ENCODE assay signal across 11 mouse cellular contexts in the genomic region with DNA sequence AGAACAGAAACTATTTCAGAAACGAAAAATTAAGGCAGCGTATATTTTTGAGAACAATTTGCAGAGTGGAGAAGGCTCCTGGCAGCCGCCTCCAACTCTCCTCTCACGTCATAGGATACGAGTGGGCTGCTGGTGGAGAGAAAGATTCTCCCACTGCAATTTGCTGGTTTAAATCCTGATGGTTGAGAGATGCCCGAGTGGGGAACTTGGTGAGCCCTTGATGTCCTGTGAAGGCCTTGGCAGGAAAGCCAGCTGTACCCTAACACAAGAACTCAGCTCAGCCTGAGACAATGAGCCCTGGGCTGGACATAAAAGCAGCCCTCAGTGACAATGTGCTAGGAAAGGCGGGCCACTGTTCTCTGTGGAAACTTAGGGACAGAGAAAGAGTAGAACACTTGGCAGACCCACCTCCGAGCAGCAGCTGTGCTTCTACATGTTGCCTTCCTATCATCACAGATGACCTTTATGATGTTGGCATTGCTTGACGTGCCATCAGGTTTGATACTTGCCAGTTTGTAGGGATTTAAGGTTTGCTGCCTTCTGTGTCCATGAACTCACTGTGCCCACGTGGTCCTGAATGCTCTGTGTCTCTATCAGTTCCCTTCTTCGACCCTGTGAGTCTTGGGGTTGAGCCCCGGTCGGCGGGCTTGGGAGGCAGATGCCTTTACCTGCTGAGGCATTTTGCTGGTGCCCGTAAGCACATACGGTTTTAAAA.
DNase-seq lines count a peak whose midpoint lies in the region; ATAC-seq and TF ChIP-seq lines count a peak whose summit lies in the region.
"Had no signal": no experiment of that assay in that cellular context is flagged by ENCODE, and none has a peak within 500 bp of the region (broad histone marks: within the 10 kb centered on the region; RNA-seq: fewer than 3 reads in every experiment).

No protein-coding gene starts in this region.

- peak overlapping the region; percentile 97 for H3K27ac ChIP-seq in cerebellum, adult 2 months (ENCODE audit: insufficient read depth, low read length)
- H3K27ac ChIP-seq: embryonic facial prominence, embryonic 10.5 days; forebrain, embryonic 10.5 days; kidney, embryonic 15.5 days had no signal

- ATAC-seq in megakaryocyte, adult 5-6 weeks (ENCODE audit: poor library complexity, severe bottlenecking) = no peak

- peak; percentile 52 for DNase-seq in cerebellum, adult 11 months
- DNase-seq in cerebellum, adult 2 months = peak; percentile 76 to 85
- peak; percentile 22 to 24 for DNase-seq in frontal cortex, postnatal 25 days (ENCODE audit: low spot score in 2 of 2)
- DNase-seq in left cerebral cortex, postnatal 14 days (ENCODE audit: low spot score in 2 of 2) = peak; percentile 61 to 67
- no peak for DNase-seq in MN1 (ENCODE audit: low spot score)
- no peak for DNase-seq in kidney, postnatal 36 days
- DNase-seq: heart, adult 11 months had no signal

- H3K27me3 ChIP-seq in cerebellum, adult 2 months (ENCODE audit: control insufficient read depth, insufficient read depth, low read length) = no peaks in the 10 kb centered on the region
- H3K27me3 ChIP-seq: kidney, embryonic 15.5 days had no signal

- TF ChIP-seq POLR2A in cerebellum, adult 2 months (IDR thresholded peaks at IDR 0.05; ENCODE audit: borderline replicate concordance, insufficient read depth, low read length) = no peak

- TF ChIP-seq CTCF in cerebellum, adult 2 months (IDR thresholded peaks at IDR 0.05; ENCODE audit: borderline replicate concordance, insufficient read depth, low read depth, low read length) = no peak

- intact Hi-C loops in left cerebral cortex, postnatal 14 days (cut with DNase I) = loop anchor here (5.0 kb wide), 2 partner anchors 42 to 68 kb away; no protein-coding TSS in a partner anchor

- WGBS in cerebellum, adult 2 months = 16% methylated on average over 16 of the region's 16 CpGs

- no peak overlapping the region for H3K4me3 ChIP-seq in cerebellum, adult 2 months (replicated peaks; ENCODE audit: insufficient read depth, low read depth, low read length)
- H3K4me3 ChIP-seq: embryonic facial prominence, embryonic 10.5 days; forebrain, embryonic 10.5 days; kidney, embryonic 15.5 days had no signal

- H3K4me1 ChIP-seq in cerebellum, adult 2 months (ENCODE audit: control insufficient read depth, insufficient read depth, low read length) = peaks cover 31% of the 10 kb centered on the region

Comparison
In these comparisons a context has a peak if more than half of its experiments do, and no peak if none do; other contexts are left out.
1. DNase-seq: peak in cerebellum, adult 11 months (single experiment), cerebellum, adult 2 months (2 of 2), frontal cortex, postnatal 25 days (2 of 2) and left cerebral cortex, postnatal 14 days (2 of 2); none in MN1 (single experiment) and kidney, postnatal 36 days (0 of 2).